Mouse (Mus musculus): ENCODE measurements at regions not wholly inside any gene's neighbourhood (a gene's known extent, or its start where the extent isn't known, plus 50 kb on each side); places are given as distances from the start of the nearest gene placed in this dataset.

- DNase-seq (ENCODE audit: low spot score in 2 of 2), result no peak
Measured at GRCm38 (mm10) chr9:85379135-85379534, 52.0 kb upstream of the Tent5a start.

All from urinary bladder, adult 18-20 months (tissue).